Mouse (Mus musculus): ENCODE measurements around the gene Dnah9. TPM values are rescaled to one million over a fixed set of nuclear protein-coding genes. Genes with fewer than 3 reads are reported as not detected.

The Dnah9 gene
- polyA plus RNA-seq, 1 experiment from 2014 or later = 3.4 TPM

- Histone ChIP-seq H3K27me3 (ENCODE audit: control insufficient read depth, insufficient read depth, low read length) (no peaks in the 10 kb centered on the region), H3K4me3 (ENCODE audit: low read depth, low read length) (no peak overlapping the region), H3K4me1 (replicated peaks; ENCODE audit: control insufficient read depth, insufficient read depth, low read length) (no peaks in the 10 kb centered on the region), H3K4me2 (replicated peaks; ENCODE audit: low read depth, low read length) (no peak overlapping the region), H3K27ac (ENCODE audit: low read depth, low read length) (no peak overlapping the region), H3K36me3 (ENCODE audit: control insufficient read depth, insufficient read depth, low read length) (no peaks in the 10 kb centered on the region), H3K9me3 (ENCODE audit: control insufficient read depth, low read length) (no peaks in the 10 kb centered on the region), H3K9ac (ENCODE audit: low read depth, low read length) (no peak overlapping the region)
- DNase-seq (ENCODE audit: low spot score) (peak; percentile 54), ATAC-seq (ENCODE audit: low FRiP score) (peak; percentile 45; the same call in 1 of the 2 replicates)
- WGBS = 74% methylated on average over 5 of the region's 5 CpGs
Measured at GRCm38 (mm10) chr11:65820280-65820679, 348.1 kb downstream of the Dnah9 start.

- H3K4me3 ChIP-seq (ENCODE audit: low read depth, low read length) = no peak overlapping the region
- no peaks in the 10 kb centered on the region for H3K27me3 ChIP-seq (ENCODE audit: control insufficient read depth, insufficient read depth, low read length)
- H3K27ac ChIP-seq (ENCODE audit: low read depth, low read length) = no peak overlapping the region
- H3K36me3 ChIP-seq (ENCODE audit: control insufficient read depth, insufficient read depth, low read length) = no peaks in the 10 kb centered on the region
- no peaks in the 10 kb centered on the region for H3K4me1 ChIP-seq (replicated peaks; ENCODE audit: control insufficient read depth, insufficient read depth, low read length)
- 83% methylated on average over 1 of the region's 1 CpGs for WGBS
- ATAC-seq (ENCODE audit: low FRiP score) = no peak
- no peaks in the 10 kb centered on the region for H3K9me3 ChIP-seq (ENCODE audit: control insufficient read depth, low read length)
- H3K4me2 ChIP-seq (replicated peaks; ENCODE audit: low read depth, low read length) = no peak overlapping the region
- H3K9ac ChIP-seq (ENCODE audit: low read depth, low read length) = no peak overlapping the region
- no peak for DNase-seq (ENCODE audit: low spot score)
Measured at GRCm38 (mm10) chr11:65818193-65818592, 350.2 kb downstream of the Dnah9 start.

- DNase-seq (ENCODE audit: low spot score) = peak; percentile 7
- no peaks in the 10 kb centered on the region for H3K9me3 ChIP-seq (ENCODE audit: control insufficient read depth, low read length)
Measured at GRCm38 (mm10) chr11:65816237-65816636, 352.1 kb downstream of the Dnah9 start.

GRCm38 (mm10) chr11:65814381-65814780 is 354.0 kb downstream of the Dnah9 start:
- no peak overlapping the region for H3K27ac ChIP-seq (ENCODE audit: low read depth, low read length)
- H3K4me3 ChIP-seq (ENCODE audit: low read depth, low read length) = no peak overlapping the region
- no peaks in the 10 kb centered on the region for H3K36me3 ChIP-seq (ENCODE audit: control insufficient read depth, insufficient read depth, low read length)
- no peaks in the 10 kb centered on the region for H3K9me3 ChIP-seq (ENCODE audit: control insufficient read depth, low read length)
- H3K4me2 ChIP-seq (replicated peaks; ENCODE audit: low read depth, low read length) = no peak overlapping the region
- H3K4me1 ChIP-seq (replicated peaks; ENCODE audit: control insufficient read depth, insufficient read depth, low read length) = no peaks in the 10 kb centered on the region
- no peak overlapping the region for H3K9ac ChIP-seq (ENCODE audit: low read depth, low read length)
- 95% methylated on average over 9 of the region's 9 CpGs for WGBS
- no peak for DNase-seq (ENCODE audit: low spot score)
- ATAC-seq (ENCODE audit: low FRiP score) = no peak
- H3K27me3 ChIP-seq (ENCODE audit: control insufficient read depth, insufficient read depth, low read length) = no peaks in the 10 kb centered on the region

More at GRCm38 (mm10) chr11:65816237-65816636, 352.1 kb downstream of the Dnah9 start:
- Histone ChIP-seq H3K4me1 (replicated peaks; ENCODE audit: control insufficient read depth, insufficient read depth, low read length) (no peaks in the 10 kb centered on the region), H3K27me3 (ENCODE audit: control insufficient read depth, insufficient read depth, low read length) (no peaks in the 10 kb centered on the region), H3K4me2 (replicated peaks; ENCODE audit: low read depth, low read length) (no peak overlapping the region), H3K27ac (ENCODE audit: low read depth, low read length) (no peak overlapping the region), H3K4me3 (ENCODE audit: low read depth, low read length) (no peak overlapping the region), H3K36me3 (ENCODE audit: control insufficient read depth, insufficient read depth, low read length) (no peaks in the 10 kb centered on the region), H3K9ac (ENCODE audit: low read depth, low read length) (no peak overlapping the region)
- ATAC-seq (ENCODE audit: low FRiP score) = no peak
- 52% methylated on average over 6 of the region's 6 CpGs for WGBS

GRCm38 (mm10) chr11:65812088-65812487 is 356.3 kb downstream of the Dnah9 start:
- Histone ChIP-seq H3K9me3 (ENCODE audit: control insufficient read depth, low read length) (no peaks in the 10 kb centered on the region), H3K27ac (ENCODE audit: low read depth, low read length) (no peak overlapping the region), H3K4me2 (replicated peaks; ENCODE audit: low read depth, low read length) (no peak overlapping the region), H3K9ac (ENCODE audit: low read depth, low read length) (no peak overlapping the region), H3K27me3 (ENCODE audit: control insufficient read depth, insufficient read depth, low read length) (no peaks in the 10 kb centered on the region), H3K36me3 (ENCODE audit: control insufficient read depth, insufficient read depth, low read length) (no peaks in the 10 kb centered on the region), H3K4me1 (replicated peaks; ENCODE audit: control insufficient read depth, insufficient read depth, low read length) (no peaks in the 10 kb centered on the region), H3K4me3 (ENCODE audit: low read depth, low read length) (no peak overlapping the region)
- DNase-seq (ENCODE audit: low spot score) (no peak), ATAC-seq (ENCODE audit: low FRiP score) (no peak)
- WGBS = 22% methylated on average over 5 of the region's 5 CpGs

GRCm38 (mm10) chr11:65807601-65808000 is 360.8 kb downstream of the Dnah9 start:
- H3K4me2 ChIP-seq (replicated peaks; ENCODE audit: low read depth, low read length) = peak overlapping the region; percentile 56
- WGBS = 46% methylated on average over 7 of the region's 7 CpGs
- peak overlapping the region; percentile 80 for H3K4me3 ChIP-seq (ENCODE audit: low read depth, low read length)
- DNase-seq (ENCODE audit: low spot score) (no peak), ATAC-seq (ENCODE audit: low FRiP score) (peak; percentile 44)
- H3K27ac ChIP-seq (ENCODE audit: low read depth, low read length) = peak overlapping the region; percentile 81
- no peaks in the 10 kb centered on the region for H3K9me3 ChIP-seq (ENCODE audit: control insufficient read depth, low read length)
- H3K27me3 ChIP-seq (ENCODE audit: control insufficient read depth, insufficient read depth, low read length) = no peaks in the 10 kb centered on the region
- no peaks in the 10 kb centered on the region for H3K36me3 ChIP-seq (ENCODE audit: control insufficient read depth, insufficient read depth, low read length)
- H3K9ac ChIP-seq (ENCODE audit: low read depth, low read length) = peak overlapping the region; percentile 54
- H3K4me1 ChIP-seq (replicated peaks; ENCODE audit: control insufficient read depth, insufficient read depth, low read length) = no peaks in the 10 kb centered on the region

- H3K4me3 ChIP-seq (ENCODE audit: low read depth, low read length) = peak within 1 kb of the TSS; percentile 80
- peak; percentile 98 for ATAC-seq (ENCODE audit: low FRiP score)
- peak; percentile 93 for DNase-seq (ENCODE audit: low spot score)
- H3K4me2 ChIP-seq (replicated peaks; ENCODE audit: low read depth, low read length) = peak within 1 kb of the TSS; percentile 91
- H3K36me3 ChIP-seq (ENCODE audit: control insufficient read depth, insufficient read depth, low read length) = no peaks in the 10 kb centered on the region
- WGBS = under 1% methylated on average over 50 of the region's 58 CpGs
- H3K9ac ChIP-seq (ENCODE audit: low read depth, low read length) = peak within 1 kb of the TSS; percentile 54
- no peaks in the 10 kb centered on the region for H3K9me3 ChIP-seq (ENCODE audit: control insufficient read depth, low read length)
- H3K4me1 ChIP-seq (replicated peaks; ENCODE audit: control insufficient read depth, insufficient read depth, low read length) = no peaks in the 10 kb centered on the region
- peak within 1 kb of the TSS; percentile 81 for H3K27ac ChIP-seq (ENCODE audit: low read depth, low read length)
- no peaks in the 10 kb centered on the region for H3K27me3 ChIP-seq (ENCODE audit: control insufficient read depth, insufficient read depth, low read length)
Measured at GRCm38 (mm10) chr11:65806909-65807504, 361.3 kb downstream of the Dnah9 start, which contains the start of gene Zkscan6. Gene Zkscan6, plus strand, starts transcription at chr11:65807175.

GRCm38 (mm10) chr11:65806321-65806904 is 361.9 kb downstream of the Dnah9 start:
- H3K4me2 ChIP-seq (replicated peaks; ENCODE audit: low read depth, low read length) = peak overlapping the region; percentile 91
- WGBS = 3% methylated on average over 20 of the region's 20 CpGs
- no peaks in the 10 kb centered on the region for H3K9me3 ChIP-seq (ENCODE audit: control insufficient read depth, low read length)
- no peaks in the 10 kb centered on the region for H3K27me3 ChIP-seq (ENCODE audit: control insufficient read depth, insufficient read depth, low read length)
- no peaks in the 10 kb centered on the region for H3K36me3 ChIP-seq (ENCODE audit: control insufficient read depth, insufficient read depth, low read length)
- ATAC-seq (ENCODE audit: low FRiP score) = no peak
- DNase-seq (ENCODE audit: low spot score) = no peak
- H3K27ac ChIP-seq (ENCODE audit: low read depth, low read length) = no peak overlapping the region
- peak overlapping the region; percentile 46 for H3K9ac ChIP-seq (ENCODE audit: low read depth, low read length)
- peak overlapping the region; percentile 80 for H3K4me3 ChIP-seq (ENCODE audit: low read depth, low read length)
- H3K4me1 ChIP-seq (replicated peaks; ENCODE audit: control insufficient read depth, insufficient read depth, low read length) = no peaks in the 10 kb centered on the region

- no peaks in the 10 kb centered on the region for H3K9me3 ChIP-seq (ENCODE audit: control insufficient read depth, low read length)
- no peaks in the 10 kb centered on the region for H3K27me3 ChIP-seq (ENCODE audit: control insufficient read depth, insufficient read depth, low read length)
- H3K4me3 ChIP-seq (ENCODE audit: low read depth, low read length) = no peak overlapping the region
- no peaks in the 10 kb centered on the region for H3K4me1 ChIP-seq (replicated peaks; ENCODE audit: control insufficient read depth, insufficient read depth, low read length)
- no peaks in the 10 kb centered on the region for H3K36me3 ChIP-seq (ENCODE audit: control insufficient read depth, insufficient read depth, low read length)
- no peak for ATAC-seq (ENCODE audit: low FRiP score)
- 62% methylated on average over 3 of the region's 3 CpGs for WGBS
- no peak overlapping the region for H3K9ac ChIP-seq (ENCODE audit: low read depth, low read length)
- no peak overlapping the region for H3K4me2 ChIP-seq (replicated peaks; ENCODE audit: low read depth, low read length)
- no peak for DNase-seq (ENCODE audit: low spot score)
- H3K27ac ChIP-seq (ENCODE audit: low read depth, low read length) = no peak overlapping the region
Measured at GRCm38 (mm10) chr11:65801899-65802298, 366.5 kb downstream of the Dnah9 start.
